Mouse (Mus musculus): ENCODE results near the gene Fam129a.

DNA sequence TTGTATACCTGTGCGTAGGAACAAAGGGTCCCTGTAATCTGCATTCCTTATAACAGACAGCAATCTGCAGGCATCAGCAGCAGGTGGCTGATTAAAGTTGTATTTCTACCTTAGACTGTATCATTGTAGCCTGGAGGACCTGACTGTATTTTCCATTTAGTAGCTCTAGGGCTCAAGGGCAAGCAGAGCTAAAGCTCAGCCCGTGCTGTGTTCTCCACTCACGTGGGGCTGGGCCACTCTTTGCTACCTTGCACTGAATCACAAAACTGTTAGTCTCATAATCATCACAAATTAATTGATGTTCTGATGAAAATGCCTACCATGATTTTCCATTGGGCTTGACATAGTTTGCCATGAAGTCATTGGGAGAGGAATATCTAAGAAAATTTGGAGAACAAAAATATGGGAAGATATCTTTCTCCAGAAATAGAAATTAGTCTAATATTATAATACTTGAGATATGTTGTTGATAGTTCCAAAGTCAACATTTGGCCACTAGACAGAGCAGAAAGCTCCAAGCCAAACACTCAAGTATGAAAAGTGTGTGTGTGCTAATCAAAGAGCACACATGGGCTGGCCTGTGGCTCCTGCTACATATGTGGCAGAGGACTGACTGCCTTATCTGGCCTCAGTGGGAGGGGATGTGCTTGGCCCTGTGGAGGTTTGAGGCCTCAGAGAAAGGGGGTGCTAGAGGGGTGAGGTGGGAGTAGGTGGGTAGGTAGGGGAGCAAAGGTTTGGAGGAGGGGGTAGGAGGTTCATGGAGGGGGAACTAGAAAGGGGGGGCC, 53.6 kb downstream of the Fam129a start:
- no peak for TF ChIP-seq CTCF (IDR thresholded peaks at IDR 0.05; ENCODE audit: control insufficient read depth, insufficient read depth, insufficient read length)
- TF ChIP-seq MYOG (IDR thresholded peaks at IDR 0.05; ENCODE audit: control insufficient read depth, extremely low read depth, insufficient read length) = no peak
- TF ChIP-seq CEBPB (IDR thresholded peaks at IDR 0.05; ENCODE audit: low read depth) = no peak
- TF ChIP-seq USF1 (IDR thresholded peaks at IDR 0.05; ENCODE audit: low read depth) = no peak
- no peak for TF ChIP-seq MYOD1 (IDR thresholded peaks at IDR 0.05; ENCODE audit: control insufficient read depth, insufficient read length, low read depth)
- TF ChIP-seq MAX (IDR thresholded peaks at IDR 0.05) = no peak

Data from C2C12 (cell line).